Mouse (Mus musculus) megakaryocyte, embryonic 14.5 days (primary cell): ENCODE results near the gene Hnrnpk. TPM values are rescaled to one million over a fixed set of nuclear protein-coding genes. Genes with fewer than 3 reads are reported as not detected.
"Not testable (repeated sequence)": the region's sequence is repeated elsewhere in the genome, so short reads cannot be mapped to it uniquely, and the experiment has no call there.

Experiments
- H3K27me3 ChIP-seq: replicated peaks from 2 replicates; pipeline ENCODE3; 2012; ENCODE audit warnings: inconsistent platforms
- H3K36me3 ChIP-seq: replicated peaks from 2 replicates; pipeline ENCODE3; 2012; ENCODE audit warnings: low read length, inconsistent platforms, mixed read lengths
- H3K4me1 ChIP-seq: 2 replicates; pipeline ENCODE4 v1.6.1; 2012; ENCODE audit warnings: inconsistent platforms
- H3K4me3 ChIP-seq: replicated peaks from 2 replicates; pipeline ENCODE3; 2012; ENCODE audit warnings: moderate library complexity, mild to moderate bottlenecking, inconsistent platforms
- H3K9me3 ChIP-seq: 2 replicates; pipeline ENCODE4 v1.6.1; 2012; ENCODE audit warnings: inconsistent platforms
- FLI1 ChIP-seq: IDR thresholded peaks from 2 replicates; pipeline ENCODE4 v1.6.1; 2012; ENCODE audit warnings: low read length, inconsistent platforms, mixed read lengths
- GATA1 ChIP-seq: IDR thresholded peaks from 3 replicates; pipeline ENCODE4 v1.6.1; 2012; ENCODE audit warnings: mixed read lengths, low read length, inconsistent platforms, borderline replicate concordance
- polyA plus RNA-seq: library from polyadenylated mRNA; stranded (reverse); fragments of >175 nt; gene quantifications from 2 replicates; pipeline ENCODE4 v1.2.3, GENCODE M21; 2012; ENCODE audit warnings: low replicate concordance; ENCODE audit not compliant: insufficient read depth

Gene Hnrnpk
- polyA plus RNA-seq, result 91.3 and 488 TPM in 2 replicates

DNA sequence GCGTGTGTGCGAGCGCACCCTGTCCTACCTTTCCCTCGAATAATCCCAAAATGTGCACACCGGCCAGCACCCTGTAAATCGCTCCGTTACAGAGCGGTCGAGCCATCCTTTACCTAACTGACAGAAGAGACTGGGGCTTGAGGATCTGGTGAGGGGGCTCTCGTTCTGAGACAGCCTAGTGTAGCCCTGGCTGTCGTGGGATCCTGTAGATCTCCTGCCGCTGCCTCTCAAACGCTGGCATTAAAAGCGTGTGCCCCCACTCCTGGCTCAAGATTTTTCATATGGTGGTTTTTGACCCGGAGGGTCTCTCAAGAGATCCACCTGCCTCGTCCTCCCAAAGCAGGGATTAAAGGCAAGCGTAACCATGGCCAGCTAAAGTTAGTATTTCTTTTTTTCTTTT, at the start of gene Hnrnpk:
Gene Hnrnpk, minus strand, starts transcription at position 101 of the 400 bp plus-strand sequence.
- H3K4me3 ChIP-seq, result peak within 1 kb of the TSS; percentile 96
- not testable (repeated sequence) for H3K9me3 ChIP-seq, H3K27me3 ChIP-seq
- H3K4me1 ChIP-seq, result peaks cover 14% of the 10 kb centered on the region; the same call in 1 of the 2 replicates
- peaks cover 36% of the 10 kb centered on the region for H3K36me3 ChIP-seq

GRCm38 (mm10) chr13:58452246-58452645, 49.1 kb upstream of the Hnrnpk start:
- Histone ChIP-seq H3K4me1 (peaks cover 9% of the 10 kb centered on the region), H3K4me3 (no peak overlapping the region), H3K9me3 (peaks cover 14% of the 10 kb centered on the region), H3K36me3 (no peaks in the 10 kb centered on the region), H3K27me3 (peaks cover 82% of the 10 kb centered on the region)
- no peak for TF ChIP-seq GATA1

DNA sequence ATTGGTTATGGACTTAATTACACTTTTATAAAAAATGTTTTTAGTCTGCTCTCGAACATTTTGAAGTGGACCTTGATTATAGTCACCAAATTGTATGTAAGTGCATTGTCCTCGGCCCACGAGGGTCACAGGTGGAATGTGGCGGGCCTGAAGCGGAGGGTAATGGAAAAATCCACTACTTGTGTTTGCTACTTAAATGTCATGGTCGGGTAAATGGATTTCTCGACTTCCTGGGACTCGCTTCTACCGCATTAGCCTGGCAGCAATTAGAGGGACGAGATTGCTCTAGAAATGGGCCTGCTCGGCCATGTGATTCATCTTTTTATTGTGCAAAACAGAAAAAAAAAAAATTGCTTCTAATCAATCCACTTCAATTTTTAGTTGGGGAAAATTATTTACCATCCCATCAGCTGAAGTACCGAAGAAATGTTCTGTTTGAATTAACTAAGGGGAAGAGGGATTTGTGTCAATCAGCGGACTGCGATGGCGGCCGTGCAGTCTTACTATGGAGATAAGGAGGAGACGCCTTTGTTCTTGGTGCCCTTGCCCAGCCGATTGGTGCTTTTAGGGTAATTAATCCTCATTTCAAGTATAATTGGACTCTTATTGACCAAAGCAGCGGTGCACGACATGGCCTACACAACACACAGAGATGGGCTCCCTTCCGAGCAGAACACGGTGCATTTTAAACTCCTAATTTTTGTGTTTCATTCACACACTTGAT, 47.5 kb upstream of the Hnrnpk start:
- peaks cover 79% of the 10 kb centered on the region for H3K27me3 ChIP-seq
- H3K4me1 ChIP-seq, result peaks cover 9% of the 10 kb centered on the region
- TF ChIP-seq GATA1, result no peak
- TF ChIP-seq FLI1, result no peak
- H3K9me3 ChIP-seq, result peaks cover 4% of the 10 kb centered on the region
- H3K36me3 ChIP-seq, result no peaks in the 10 kb centered on the region
- H3K4me3 ChIP-seq, result no peak overlapping the region

DNA sequence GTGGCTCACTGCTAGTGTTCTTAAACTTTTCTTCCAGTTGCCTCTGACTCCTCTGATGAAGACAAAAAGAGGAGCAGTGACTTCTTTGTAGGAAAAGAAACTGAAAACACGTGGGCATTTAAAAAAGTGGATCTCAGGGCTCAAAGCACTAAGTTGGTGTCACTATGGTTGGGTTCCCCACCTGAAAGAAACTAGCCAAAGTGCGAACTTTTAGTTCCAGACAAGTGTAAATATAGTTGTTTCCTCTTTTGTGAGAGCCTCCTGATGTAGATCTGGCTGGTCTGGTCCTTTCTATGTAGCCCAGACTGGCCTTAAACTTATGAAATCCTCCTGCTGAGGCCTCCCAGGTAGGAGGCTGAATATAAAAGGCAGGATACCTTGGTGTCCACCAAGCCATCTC, 43.4 kb upstream of the Hnrnpk start:
- Histone ChIP-seq H3K27me3 (peaks cover 76% of the 10 kb centered on the region), H3K9me3 (peaks cover 10% of the 10 kb centered on the region), H3K36me3 (no peaks in the 10 kb centered on the region), H3K4me3 (no peak overlapping the region), H3K4me1 (peaks cover 9% of the 10 kb centered on the region)
- no peak for TF ChIP-seq FLI1
- no peak for TF ChIP-seq GATA1

DNA sequence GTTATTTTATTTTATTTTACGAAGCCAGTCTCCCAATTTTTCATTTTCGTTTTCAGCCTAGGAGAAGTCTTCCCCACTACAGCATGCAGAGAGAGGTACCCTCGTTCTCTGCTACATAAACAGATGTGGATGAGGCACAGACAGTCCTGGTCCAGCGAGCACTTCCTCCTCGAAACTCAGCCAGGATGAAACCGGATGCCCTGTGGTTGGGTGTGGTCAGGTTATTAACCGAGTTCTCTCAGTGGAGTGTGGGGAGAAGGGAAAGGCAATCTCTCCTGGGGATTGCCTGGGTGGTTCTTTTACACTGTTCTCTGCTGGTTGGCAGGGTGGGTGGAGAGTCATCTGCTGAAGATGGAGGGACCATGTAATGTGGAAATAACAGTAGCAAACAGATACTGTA, 40.6 kb upstream of the Hnrnpk start:
- Histone ChIP-seq H3K4me3 (peak overlapping the region; percentile 29), H3K4me1 (peaks cover 9% of the 10 kb centered on the region), H3K9me3 (peaks cover 10% of the 10 kb centered on the region), H3K36me3 (no peaks in the 10 kb centered on the region), H3K27me3 (peaks cover 65% of the 10 kb centered on the region)
- no peak for TF ChIP-seq GATA1
- TF ChIP-seq FLI1, result no peak

- peaks cover 62% of the 10 kb centered on the region for H3K27me3 ChIP-seq
- H3K4me1 ChIP-seq, result peaks cover 9% of the 10 kb centered on the region
- H3K9me3 ChIP-seq, result peaks cover 10% of the 10 kb centered on the region
- H3K36me3 ChIP-seq, result no peaks in the 10 kb centered on the region
- TF ChIP-seq GATA1, result no peak
- TF ChIP-seq FLI1, result no peak
- no peak overlapping the region for H3K4me3 ChIP-seq
Observed at GRCm38 (mm10) chr13:58443326-58443725, 40.2 kb upstream of the Hnrnpk start.

- no peak for TF ChIP-seq GATA1
- TF ChIP-seq FLI1, result no peak
- H3K9me3 ChIP-seq, result peaks cover 22% of the 10 kb centered on the region
- H3K36me3 ChIP-seq, result no peaks in the 10 kb centered on the region
- peaks cover 42% of the 10 kb centered on the region for H3K27me3 ChIP-seq
- H3K4me1 ChIP-seq, result peaks cover 9% of the 10 kb centered on the region
- no peak overlapping the region for H3K4me3 ChIP-seq
Observed at GRCm38 (mm10) chr13:58439716-58440115, 36.6 kb upstream of the Hnrnpk start.

GRCm38 (mm10) chr13:58423061-58423660, 20.0 kb upstream of the Hnrnpk start:
- Histone ChIP-seq H3K36me3 (no peaks in the 10 kb centered on the region), H3K4me1 (no peaks in the 10 kb centered on the region), H3K4me3 (no peak overlapping the region), H3K9me3 (peaks cover 14% of the 10 kb centered on the region; the same call in 1 of the 2 replicates), H3K27me3 (peaks cover 37% of the 10 kb centered on the region)
- TF ChIP-seq GATA1, result no peak
- TF ChIP-seq FLI1, result no peak

- H3K27me3 ChIP-seq, result peaks cover 34% of the 10 kb centered on the region
- no peak for TF ChIP-seq GATA1
- no peak for TF ChIP-seq FLI1
- no peaks in the 10 kb centered on the region for H3K4me1 ChIP-seq
- peaks cover 18% of the 10 kb centered on the region for H3K9me3 ChIP-seq
- H3K4me3 ChIP-seq, result no peak overlapping the region
- H3K36me3 ChIP-seq, result no peaks in the 10 kb centered on the region
Observed at GRCm38 (mm10) chr13:58422242-58422641, 19.1 kb upstream of the Hnrnpk start.

DNA sequence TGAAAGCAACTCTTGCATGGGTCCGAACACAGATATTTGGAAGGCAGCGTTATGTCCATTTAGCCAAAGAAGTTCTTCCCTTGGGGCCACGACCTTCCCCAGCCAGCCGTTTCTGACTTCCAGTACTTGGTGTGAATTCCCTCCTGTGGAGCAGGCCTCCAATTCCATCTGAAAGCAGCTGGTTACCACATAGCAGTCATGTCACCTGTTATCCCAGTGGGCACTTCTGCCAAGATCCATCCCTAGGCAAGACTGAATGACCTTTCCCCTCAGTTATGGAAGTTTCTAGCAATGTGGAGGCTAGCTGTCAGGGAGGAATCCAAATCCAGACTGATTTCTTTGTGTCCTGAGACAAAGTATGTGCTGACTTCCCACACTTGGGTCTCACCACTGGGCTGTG, 17.9 kb upstream of the Hnrnpk start:
- peaks cover 30% of the 10 kb centered on the region for H3K9me3 ChIP-seq
- H3K27me3 ChIP-seq, result peaks cover 30% of the 10 kb centered on the region
- TF ChIP-seq GATA1 (no peak), FLI1 (no peak)
- no peak overlapping the region for H3K4me3 ChIP-seq
- no peaks in the 10 kb centered on the region for H3K4me1 ChIP-seq
- no peaks in the 10 kb centered on the region for H3K36me3 ChIP-seq
